Mouse (Mus musculus) brain, embryonic 14.5 days (tissue): ENCODE data around the gene Lrwd1.

Experiments
- CTCF ChIP-seq: fragments of 200-500 bp; IDR thresholded peaks from 2 replicates; pipeline ENCODE4 v1.5.1; 2012; ENCODE audit warnings: inconsistent platforms, mild to moderate bottlenecking, moderate library complexity, borderline replicate concordance; ENCODE audit not compliant: insufficient read depth, insufficient read length; ENCODE audit errors: extremely low read depth
- POLR2A ChIP-seq: fragments of 200-500 bp; IDR thresholded peaks from 2 replicates; pipeline ENCODE4 v1.6.1; 2012; ENCODE audit warnings: mild to moderate bottlenecking, inconsistent platforms, borderline replicate concordance; ENCODE audit not compliant: poor library complexity, insufficient read depth, insufficient read length, severe bottlenecking; ENCODE audit errors: extremely low read depth

DNA sequence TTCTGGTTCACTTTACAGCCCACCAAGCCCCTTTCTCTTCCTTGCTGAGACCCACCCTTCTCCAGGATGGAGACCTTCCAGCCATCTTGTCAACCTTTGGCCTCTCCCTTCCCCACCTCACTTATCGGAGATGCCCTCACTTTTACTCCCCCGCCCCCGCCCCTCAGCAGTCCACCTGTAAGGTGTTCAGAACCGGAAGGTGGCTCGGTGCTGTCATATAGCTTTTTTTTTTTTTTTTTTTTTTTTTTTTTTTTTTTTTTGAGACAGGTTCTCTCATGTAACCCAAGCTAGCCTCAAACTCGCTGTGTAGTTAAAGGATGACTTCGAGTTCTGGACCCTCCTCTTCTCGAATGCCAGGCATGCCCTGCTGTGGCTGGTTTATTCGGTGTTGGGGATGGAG is 37.1 kb upstream of the Lrwd1 start:
- TF ChIP-seq CTCF (no peak), POLR2A (no peak)
